Mouse (Mus musculus): ENCODE results near the gene Washc3. TPM values are rescaled to one million over a fixed set of nuclear protein-coding genes. Genes with fewer than 3 reads are reported as not detected.

Washc3 gene
- polyA plus RNA-seq, 1 experiment from 2014 or later, result 64.1 TPM

DNA sequence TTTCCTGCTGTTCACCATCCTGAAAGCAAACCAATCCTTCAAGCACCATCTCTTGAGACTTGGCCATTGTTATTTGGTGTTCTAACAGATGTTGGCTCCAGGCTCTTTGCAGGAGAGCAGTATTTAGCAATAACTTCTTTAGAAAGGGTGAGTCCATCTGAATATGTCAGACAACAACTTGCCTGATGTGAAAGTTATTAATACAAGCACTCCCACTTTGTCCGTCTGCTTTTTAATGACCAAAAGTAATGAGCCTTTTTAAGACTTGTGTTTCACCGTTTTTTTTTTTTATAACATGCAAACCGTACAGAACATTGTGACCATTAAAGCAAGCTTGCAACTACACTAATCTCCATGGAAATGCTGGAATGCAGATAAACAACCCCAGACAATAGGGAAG lies 60.3 kb downstream of the Washc3 start:
- Histone ChIP-seq H3K4me3 (replicated peaks) (no peak overlapping the region), H3K36me3 (no peaks in the 10 kb centered on the region), H3K27me3 (replicated peaks) (no peaks in the 10 kb centered on the region), H3K9ac (no peak overlapping the region), H3K4me2 (no peak overlapping the region), H3K4me1 (no peaks in the 10 kb centered on the region), H3K9me3 (no peaks in the 10 kb centered on the region), H3K27ac (no peak overlapping the region)
- WGBS, result 57% methylated on average over 3 of the region's 3 CpGs
- ATAC-seq (ENCODE audit: insufficient read depth, low FRiP score, low read depth), result no peak

DNA sequence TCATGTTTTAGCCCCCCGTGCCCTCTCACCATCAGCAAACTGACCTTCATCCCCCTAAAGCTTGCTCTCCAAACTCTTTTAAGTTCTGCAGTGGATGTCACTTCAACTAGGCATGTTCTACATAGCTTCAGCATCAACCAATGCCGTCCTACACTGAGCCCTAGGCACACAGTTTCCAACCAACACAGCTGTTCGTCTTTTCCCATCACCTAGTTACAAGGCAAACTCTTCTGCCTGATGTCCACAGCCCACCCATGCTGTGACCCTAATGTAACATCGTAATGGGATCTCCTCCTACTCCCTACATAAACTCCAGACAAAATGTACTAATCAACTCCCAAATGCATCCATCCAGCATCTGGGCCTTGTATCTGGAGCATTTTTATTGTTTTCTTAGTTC lies 62.5 kb downstream of the Washc3 start:
- no peak for ATAC-seq (ENCODE audit: insufficient read depth, low FRiP score, low read depth)
- Histone ChIP-seq H3K36me3 (no peaks in the 10 kb centered on the region), H3K4me1 (no peaks in the 10 kb centered on the region), H3K4me2 (no peak overlapping the region), H3K27me3 (replicated peaks) (no peaks in the 10 kb centered on the region), H3K9me3 (no peaks in the 10 kb centered on the region), H3K27ac (no peak overlapping the region), H3K9ac (no peak overlapping the region), H3K4me3 (replicated peaks) (no peak overlapping the region)
- WGBS, result 55% methylated on average over 4 of the region's 4 CpGs

DNA sequence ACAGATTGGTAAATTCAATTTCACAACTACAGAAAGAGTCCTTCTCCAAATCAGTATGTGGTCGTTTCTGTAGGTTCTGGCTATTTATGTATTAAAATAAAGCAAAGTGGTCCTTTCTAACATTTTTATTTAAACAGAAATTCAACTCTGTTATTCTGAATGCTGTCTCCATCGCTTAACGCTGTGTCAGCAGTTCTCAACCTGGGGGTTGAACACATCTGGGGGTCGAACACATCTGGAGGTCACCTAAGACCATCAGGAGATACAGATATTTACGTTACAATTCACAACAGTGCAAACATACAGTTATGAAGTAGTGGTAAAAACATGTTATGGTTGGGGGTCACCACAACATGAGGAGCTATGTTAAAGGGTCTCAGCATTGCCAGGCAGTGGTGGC lies 73.2 kb downstream of the Washc3 start:
- 73% methylated on average over 5 of the region's 5 CpGs for WGBS
- H3K4me1 ChIP-seq, result no peaks in the 10 kb centered on the region
- H3K4me3 ChIP-seq (replicated peaks), result no peak overlapping the region

DNA sequence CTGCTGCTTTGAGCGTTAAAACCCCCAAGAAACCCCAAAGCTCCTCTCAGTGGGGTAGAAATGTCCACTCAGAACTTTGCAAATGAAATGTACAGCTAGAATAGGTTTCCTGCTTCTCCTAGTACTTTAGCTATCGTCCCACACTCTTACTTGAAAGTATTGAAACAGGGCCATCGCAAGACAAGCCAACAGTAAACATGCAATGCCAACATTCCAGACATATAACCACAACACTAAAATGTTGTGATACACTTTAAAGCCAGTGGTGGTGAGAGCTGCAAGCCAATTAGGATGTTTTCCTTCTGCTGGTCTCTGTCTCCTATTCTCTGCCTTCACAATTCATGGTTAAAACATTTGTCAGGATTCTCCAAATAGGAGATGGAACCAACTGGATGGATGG lies 80.8 kb downstream of the Washc3 start:
- 70% methylated on average over 3 of the region's 3 CpGs for WGBS
- Histone ChIP-seq H3K9ac (no peak overlapping the region), H3K4me1 (no peaks in the 10 kb centered on the region), H3K4me3 (replicated peaks) (no peak overlapping the region), H3K4me2 (no peak overlapping the region), H3K36me3 (no peaks in the 10 kb centered on the region), H3K27me3 (replicated peaks) (no peaks in the 10 kb centered on the region), H3K9me3 (no peaks in the 10 kb centered on the region), H3K27ac (no peak overlapping the region)
- no peak for ATAC-seq (ENCODE audit: insufficient read depth, low FRiP score, low read depth)

More for the DNA sequence above, 73.2 kb downstream of the Washc3 start:
- ATAC-seq (ENCODE audit: insufficient read depth, low FRiP score, low read depth), result no peak
- Histone ChIP-seq H3K9ac (no peak overlapping the region), H3K4me2 (no peak overlapping the region), H3K27me3 (replicated peaks) (no peaks in the 10 kb centered on the region), H3K9me3 (no peaks in the 10 kb centered on the region), H3K27ac (no peak overlapping the region), H3K36me3 (no peaks in the 10 kb centered on the region)

DNA sequence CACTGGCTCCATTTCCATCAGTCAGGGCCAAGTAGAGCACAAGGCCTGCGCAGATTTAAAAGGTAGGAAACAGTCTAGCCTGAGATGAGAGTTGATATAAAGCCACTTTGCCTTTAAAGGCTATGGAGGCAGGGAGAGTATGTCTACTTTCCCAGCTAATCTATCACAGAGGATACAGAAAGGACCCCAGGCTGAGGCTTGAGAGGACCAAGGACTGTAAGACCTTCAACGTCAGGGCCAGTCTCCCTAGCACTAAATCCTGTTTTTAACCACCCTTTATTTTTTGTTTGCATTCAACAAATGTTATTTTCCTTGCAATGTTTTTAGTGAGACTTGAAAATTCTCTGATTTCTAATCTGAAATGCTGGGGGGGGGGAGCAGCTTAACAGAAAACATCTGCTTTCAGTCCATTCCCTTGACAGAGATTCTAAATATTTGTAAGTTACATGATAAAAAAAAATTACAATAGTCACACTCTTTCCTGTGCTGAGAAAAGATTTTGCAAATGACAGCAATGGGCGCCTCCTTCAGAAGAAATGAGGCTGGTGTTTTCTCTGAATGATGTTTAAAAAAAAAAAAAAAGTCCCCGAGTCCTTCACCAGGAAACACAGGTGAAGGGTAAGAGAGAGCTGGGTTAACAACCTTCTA lies 83.6 kb downstream of the Washc3 start:
- H3K4me2 ChIP-seq, result no peak overlapping the region

DNA sequence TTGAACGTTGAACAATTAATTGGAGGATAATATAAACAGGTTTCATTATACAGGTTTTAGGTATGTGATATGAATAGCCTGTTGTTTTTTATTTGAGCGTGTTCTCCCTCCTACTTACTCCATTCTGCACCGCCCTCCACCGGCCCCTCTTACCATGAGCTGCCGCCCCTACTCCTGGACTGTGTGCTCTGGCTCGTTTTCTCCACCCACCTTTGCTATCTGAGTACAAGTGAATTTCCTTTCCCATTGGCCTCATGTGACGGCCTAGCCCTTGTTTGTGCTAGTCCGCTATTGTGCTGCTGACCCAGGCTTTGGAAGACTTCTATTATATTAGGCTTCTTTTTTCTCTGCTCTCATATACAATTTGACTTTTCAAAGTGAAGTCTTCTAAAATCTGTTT lies 86.4 kb downstream of the Washc3 start:
- H3K4me1 ChIP-seq, result no peaks in the 10 kb centered on the region
- no peaks in the 10 kb centered on the region for H3K36me3 ChIP-seq
- ATAC-seq (ENCODE audit: insufficient read depth, low FRiP score, low read depth), result peak; percentile 51; the same call in 1 of the 2 replicates
- H3K4me3 ChIP-seq (replicated peaks), result no peak overlapping the region
- H3K9me3 ChIP-seq, result no peaks in the 10 kb centered on the region
- no peak overlapping the region for H3K9ac ChIP-seq
- no peak overlapping the region for H3K4me2 ChIP-seq
- no peak overlapping the region for H3K27ac ChIP-seq
- 70% methylated on average over 8 of the region's 8 CpGs for WGBS
- H3K27me3 ChIP-seq (replicated peaks), result no peaks in the 10 kb centered on the region

More for the DNA sequence above, 83.6 kb downstream of the Washc3 start:
- no peaks in the 10 kb centered on the region for H3K27me3 ChIP-seq (replicated peaks)
- no peak; the same call in 1 of the 2 replicates for ATAC-seq (ENCODE audit: insufficient read depth, low FRiP score, low read depth)
- H3K4me3 ChIP-seq (replicated peaks), result no peak overlapping the region
- no peak overlapping the region for H3K9ac ChIP-seq
- no peaks in the 10 kb centered on the region for H3K9me3 ChIP-seq
- no peaks in the 10 kb centered on the region for H3K4me1 ChIP-seq
- WGBS, result 50% methylated on average over 4 of the region's 4 CpGs
- H3K36me3 ChIP-seq, result no peaks in the 10 kb centered on the region
- peak overlapping the region; percentile 83 for H3K27ac ChIP-seq

DNA sequence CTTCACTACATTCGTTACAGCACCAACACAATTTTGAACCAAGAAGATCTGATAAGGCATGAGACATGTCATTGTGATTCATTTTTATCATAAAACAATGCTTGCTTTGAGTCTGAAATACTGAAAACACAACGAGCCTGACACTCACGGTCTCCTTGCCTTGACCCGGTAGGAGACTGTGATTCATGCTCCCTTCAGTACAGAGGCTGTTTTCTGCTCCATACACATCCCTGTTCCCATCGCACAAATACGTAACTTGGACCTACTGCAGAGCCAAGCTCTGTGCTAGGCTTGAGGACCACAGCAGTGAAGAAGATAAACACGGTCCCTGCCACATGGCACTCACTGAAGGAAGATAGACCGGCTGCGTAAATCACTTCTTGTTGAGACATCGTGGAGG lies 87.2 kb downstream of the Washc3 start:
- Histone ChIP-seq H3K9me3 (no peaks in the 10 kb centered on the region), H3K4me1 (no peaks in the 10 kb centered on the region), H3K36me3 (no peaks in the 10 kb centered on the region), H3K27me3 (replicated peaks) (no peaks in the 10 kb centered on the region), H3K4me3 (replicated peaks) (no peak overlapping the region), H3K27ac (no peak overlapping the region), H3K4me2 (no peak overlapping the region), H3K9ac (no peak overlapping the region)
- WGBS, result 77% methylated on average over 10 of the region's 10 CpGs
- ATAC-seq (ENCODE audit: insufficient read depth, low FRiP score, low read depth), result no peak

DNA sequence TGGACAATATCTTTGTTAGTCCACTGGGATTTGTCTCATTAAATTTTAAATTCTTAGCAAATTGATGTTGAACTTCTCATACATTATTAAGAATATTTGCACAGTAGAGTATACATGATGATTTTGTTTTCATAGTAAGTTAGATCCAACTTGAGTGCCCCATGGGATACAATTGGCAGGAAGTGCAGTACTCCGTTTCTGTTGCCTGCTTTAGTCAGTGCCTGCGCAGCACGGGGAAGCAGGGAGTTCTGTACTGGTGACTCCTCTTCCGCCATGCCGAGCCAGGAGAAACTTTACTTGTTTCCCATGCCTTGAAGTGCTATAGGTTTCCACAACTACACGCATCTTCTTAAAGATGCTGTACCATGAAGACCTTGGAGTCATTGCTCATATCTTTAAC lies 94.2 kb downstream of the Washc3 start:
- H3K27ac ChIP-seq, result no peak overlapping the region
- 81% methylated on average over 6 of the region's 6 CpGs for WGBS
- no peak overlapping the region for H3K9ac ChIP-seq
- no peaks in the 10 kb centered on the region for H3K27me3 ChIP-seq (replicated peaks)
- H3K9me3 ChIP-seq, result no peaks in the 10 kb centered on the region
- no peak overlapping the region for H3K4me3 ChIP-seq (replicated peaks)
- no peaks in the 10 kb centered on the region for H3K36me3 ChIP-seq
- no peak for ATAC-seq (ENCODE audit: insufficient read depth, low FRiP score, low read depth)
- no peaks in the 10 kb centered on the region for H3K4me1 ChIP-seq
- H3K4me2 ChIP-seq, result no peak overlapping the region

Other genes with a start within 250 kb of the Washc3 start
- gene Pmch, start 110.0 kb upstream of the Washc3 start, polyA plus RNA-seq (2015; fragmentation: Nextera tagmentation; extraction: Ambion mirVana), result 0.43 and 0.67 TPM in 2 replicates
- gene Parpbp, start 54.2 kb upstream of the Washc3 start, polyA plus RNA-seq (2015; fragmentation: Nextera tagmentation; extraction: Ambion mirVana), result 8.9 and 11.5 TPM in 2 replicates
- gene Nup37, start 54.1 kb upstream of the Washc3 start, polyA plus RNA-seq (2015; fragmentation: Nextera tagmentation; extraction: Ambion mirVana), result 72.0 and 75.3 TPM in 2 replicates
- 6.4 and 7.9 TPM in 2 replicates for gene Dram1, start 178.0 kb downstream of the Washc3 start, polyA plus RNA-seq (2015; fragmentation: Nextera tagmentation; extraction: Ambion mirVana)
- 9.9 and 11.6 TPM in 2 replicates for gene Gnptab, start 178.0 kb downstream of the Washc3 start, polyA plus RNA-seq (2015; fragmentation: Nextera tagmentation; extraction: Ambion mirVana)